Mouse (Mus musculus): ENCODE results near the gene Arid3c. TPM values are rescaled to one million over a fixed set of nuclear protein-coding genes. Genes with fewer than 3 reads are reported as not detected.
A peak's percentile ranks its signal among the peaks of the same experiment; 100 is the strongest.
"Not testable (repeated sequence)": the region's sequence is repeated elsewhere in the genome, so short reads cannot be mapped to it uniquely, and the experiment has no call there.

Gene Arid3c
- not detected in 2 replicates for polyA plus RNA-seq (2015; fragmentation: Nextera tagmentation; extraction: Ambion mirVana)

GRCm38 (mm10) chr4:41731052-41731765, at the start of gene Arid3c:
Gene Arid3c, minus strand, starts transcription at chr4:41731142.
- H3K4me2 ChIP-seq: peak within 1 kb of the TSS; percentile 58
- ATAC-seq (ENCODE audit: insufficient read depth): no peak
- peak within 1 kb of the TSS; percentile 29 for H3K4me3 ChIP-seq (replicated peaks)
- H3K9me3 ChIP-seq (replicated peaks): no peaks in the 10 kb centered on the region
- no peaks in the 10 kb centered on the region for H3K36me3 ChIP-seq (replicated peaks)
- peaks cover 82% of the 10 kb centered on the region for H3K27me3 ChIP-seq
- 1% methylated on average over 50 of the region's 50 CpGs for WGBS (ENCODE audit: insufficient replicate concordance)
- 0 out of 2 replicates have a peak, but pooled peaks cover 9% of the 10 kb centered on the region for H3K4me1 ChIP-seq (replicated peaks)
- no peak within 1 kb of the TSS for H3K9ac ChIP-seq
- no peak within 1 kb of the TSS for H3K27ac ChIP-seq (replicated peaks)

DNA sequence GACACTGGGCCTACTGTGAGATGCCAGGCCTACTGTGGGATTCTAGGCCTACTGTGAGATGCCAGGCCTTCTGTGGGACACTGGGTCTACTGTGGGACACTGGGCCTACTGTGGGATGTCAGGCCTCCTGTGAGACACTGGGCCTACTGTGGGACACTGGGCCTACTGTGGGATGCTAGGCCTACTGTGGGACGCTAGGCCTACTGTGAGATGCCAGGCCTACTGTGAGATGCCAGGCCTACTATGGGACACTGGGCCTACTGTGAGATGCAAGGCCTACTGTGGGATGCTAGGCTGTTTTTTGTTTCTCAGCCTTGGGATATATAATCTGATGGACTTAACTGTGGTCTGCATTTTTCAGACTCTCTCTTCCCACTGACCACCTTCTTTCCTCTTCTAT, 44.9 kb upstream of the Arid3c start:
- not testable (repeated sequence) for ATAC-seq (ENCODE audit: insufficient read depth); H3K36me3 ChIP-seq (replicated peaks)
- WGBS (ENCODE audit: insufficient replicate concordance): 65% methylated on average over 1 of the region's 1 CpGs

GRCm38 (mm10) chr4:41774506-41774905, 43.6 kb upstream of the Arid3c start:
- not testable (repeated sequence) for H3K4me1 ChIP-seq (replicated peaks); H3K9me3 ChIP-seq (replicated peaks); ATAC-seq (ENCODE audit: insufficient read depth); H3K27me3 ChIP-seq; H3K9ac ChIP-seq; H3K27ac ChIP-seq (replicated peaks); H3K36me3 ChIP-seq (replicated peaks)
- peak overlapping the region; percentile 57 for H3K4me3 ChIP-seq (replicated peaks)
- H3K4me2 ChIP-seq: peak overlapping the region; percentile 71
- WGBS (ENCODE audit: insufficient replicate concordance): 76% methylated on average over 3 of the region's 3 CpGs

More for the DNA sequence above, 44.9 kb upstream of the Arid3c start:
- not testable (repeated sequence) for H3K9me3 ChIP-seq (replicated peaks); H3K4me1 ChIP-seq (replicated peaks); H3K27ac ChIP-seq (replicated peaks); H3K4me2 ChIP-seq; H3K9ac ChIP-seq; H3K27me3 ChIP-seq; H3K4me3 ChIP-seq (replicated peaks)

GRCm38 (mm10) chr4:41774002-41774401, 43.1 kb upstream of the Arid3c start, which contains the start of gene Ccl27a:
Gene Ccl27a, minus strand, starts transcription at chr4:41774247.
- H3K27ac ChIP-seq (replicated peaks); ATAC-seq (ENCODE audit: insufficient read depth); H3K9ac ChIP-seq; H3K9me3 ChIP-seq (replicated peaks); H3K27me3 ChIP-seq; H3K4me1 ChIP-seq (replicated peaks); H3K36me3 ChIP-seq (replicated peaks): not testable (repeated sequence)
- 5% methylated on average over 12 of the region's 14 CpGs for WGBS (ENCODE audit: insufficient replicate concordance)
- Histone ChIP-seq H3K4me3 (replicated peaks) (peak within 1 kb of the TSS; percentile 57), H3K4me2 (peak within 1 kb of the TSS; percentile 71)

DNA sequence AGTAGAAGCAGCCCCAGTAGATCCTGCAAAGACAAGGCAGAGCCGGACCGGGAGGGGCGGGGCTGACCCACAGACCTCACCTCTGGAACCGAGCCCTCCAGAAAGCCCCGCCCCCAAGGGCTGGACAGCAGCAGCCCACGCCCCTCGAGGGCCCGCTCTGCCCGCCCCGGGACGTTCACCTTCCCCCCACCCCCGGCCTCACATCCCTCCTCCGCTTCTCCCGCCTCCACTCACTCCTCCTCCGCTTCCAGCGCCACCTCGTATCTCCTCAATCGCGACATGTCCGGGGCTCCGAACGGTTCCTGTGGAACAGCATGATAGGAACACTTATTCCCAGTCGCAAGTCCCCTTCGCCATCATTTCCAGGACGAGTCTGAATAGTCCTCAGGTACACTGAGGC, 42.6 kb upstream of the Arid3c start:
- not testable (repeated sequence) for H3K4me1 ChIP-seq (replicated peaks); H3K36me3 ChIP-seq (replicated peaks); H3K27ac ChIP-seq (replicated peaks); H3K9me3 ChIP-seq (replicated peaks); ATAC-seq (ENCODE audit: insufficient read depth); H3K27me3 ChIP-seq; H3K9ac ChIP-seq
- H3K4me3 ChIP-seq (replicated peaks): peak overlapping the region; percentile 57
- peak overlapping the region; percentile 71 for H3K4me2 ChIP-seq
- WGBS (ENCODE audit: insufficient replicate concordance): 1% methylated on average over 23 of the region's 25 CpGs

DNA sequence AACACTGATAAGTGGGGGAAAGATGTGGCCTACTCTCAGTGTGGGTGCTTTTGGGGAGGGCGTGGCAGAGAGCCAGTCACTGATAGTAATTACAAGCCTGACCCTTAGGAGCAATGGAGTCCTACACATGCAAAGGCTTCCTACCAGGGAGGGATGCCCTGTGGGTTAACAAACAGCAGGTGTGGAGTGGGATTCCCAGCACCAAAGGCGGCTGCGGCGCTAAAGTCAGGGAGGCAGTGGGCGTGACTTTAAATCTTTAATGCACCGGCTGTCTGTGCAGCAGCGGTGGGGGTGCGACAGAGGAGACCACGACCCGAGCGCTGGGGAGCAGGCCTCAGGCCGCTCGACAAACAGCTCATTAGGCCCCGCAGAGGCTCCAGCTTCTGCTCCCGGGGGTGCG, 42.0 kb upstream of the Arid3c start:
- H3K9ac ChIP-seq; H3K27ac ChIP-seq (replicated peaks); H3K27me3 ChIP-seq; H3K4me1 ChIP-seq (replicated peaks); H3K9me3 ChIP-seq (replicated peaks); H3K36me3 ChIP-seq (replicated peaks); ATAC-seq (ENCODE audit: insufficient read depth): not testable (repeated sequence)
- WGBS (ENCODE audit: insufficient replicate concordance): 8% methylated on average over 7 of the region's 16 CpGs
- H3K4me2 ChIP-seq: peak overlapping the region; percentile 62
- H3K4me3 ChIP-seq (replicated peaks): peak overlapping the region; percentile 41

DNA sequence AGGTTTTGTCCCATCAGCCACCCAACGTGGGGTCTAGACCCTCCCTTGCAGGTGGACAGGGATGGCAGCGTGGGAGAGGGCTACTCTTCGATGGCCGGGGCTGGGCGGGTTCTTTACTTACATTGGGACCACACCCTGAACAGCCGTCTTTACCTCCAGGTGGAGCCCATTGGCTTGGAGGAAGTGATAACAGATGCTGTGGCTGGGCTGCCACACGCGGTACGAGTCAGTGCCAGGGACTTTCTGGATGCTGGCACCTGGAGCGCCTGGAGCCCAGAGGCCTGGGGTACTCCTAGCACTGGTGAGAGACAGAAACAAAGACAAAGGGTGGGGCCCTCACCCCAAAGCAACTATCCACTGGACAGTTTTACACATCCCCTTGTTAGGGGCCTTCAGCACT, 36.4 kb upstream of the Arid3c start:
- H3K36me3 ChIP-seq (replicated peaks); H3K4me3 ChIP-seq (replicated peaks); H3K4me2 ChIP-seq; ATAC-seq (ENCODE audit: insufficient read depth); H3K27ac ChIP-seq (replicated peaks); H3K9ac ChIP-seq; H3K27me3 ChIP-seq; H3K9me3 ChIP-seq (replicated peaks): not testable (repeated sequence)
- 46% methylated on average over 10 of the region's 10 CpGs for WGBS (ENCODE audit: insufficient replicate concordance)
- H3K4me1 ChIP-seq (replicated peaks): peaks cover 11% of the 10 kb centered on the region

- ATAC-seq (ENCODE audit: insufficient read depth); H3K36me3 ChIP-seq (replicated peaks); H3K9ac ChIP-seq; H3K4me2 ChIP-seq; H3K4me3 ChIP-seq (replicated peaks); H3K27me3 ChIP-seq; H3K27ac ChIP-seq (replicated peaks); H3K9me3 ChIP-seq (replicated peaks): not testable (repeated sequence)
- peaks cover 46% of the 10 kb centered on the region for H3K4me1 ChIP-seq (replicated peaks)
- WGBS (ENCODE audit: insufficient replicate concordance): 63% methylated on average over 5 of the region's 6 CpGs
Measured at GRCm38 (mm10) chr4:41763176-41763575, 32.2 kb upstream of the Arid3c start.

DNA sequence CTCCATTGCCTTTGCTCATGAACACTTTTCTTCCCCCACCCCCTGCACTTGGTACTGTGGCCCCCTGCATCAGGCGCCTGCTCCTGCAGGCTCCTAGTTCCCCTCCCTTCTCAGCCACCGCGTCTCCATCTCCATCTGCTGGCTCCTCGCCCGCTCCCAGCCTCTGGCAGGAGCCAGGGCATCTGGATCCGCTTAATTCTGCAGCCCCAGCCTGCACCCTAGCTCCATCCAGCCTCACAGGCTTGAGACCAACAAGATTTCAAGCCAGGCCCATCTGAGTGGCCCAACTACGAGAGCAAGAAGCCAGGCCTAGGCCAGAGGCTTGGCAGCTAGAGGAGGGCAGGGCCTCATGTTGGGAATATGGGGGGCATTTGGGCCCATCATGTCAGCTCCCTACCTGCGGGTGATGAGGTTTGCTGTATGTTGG, 31.8 kb upstream of the Arid3c start:
- Histone ChIP-seq H3K4me1 (replicated peaks) (peaks cover 46% of the 10 kb centered on the region), H3K36me3 (replicated peaks) (peaks cover 11% of the 10 kb centered on the region)
- ATAC-seq (ENCODE audit: insufficient read depth); H3K9ac ChIP-seq; H3K4me2 ChIP-seq; H3K27me3 ChIP-seq; H3K9me3 ChIP-seq (replicated peaks); H3K4me3 ChIP-seq (replicated peaks); H3K27ac ChIP-seq (replicated peaks): not testable (repeated sequence)
- WGBS (ENCODE audit: insufficient replicate concordance): 62% methylated on average over 8 of the region's 8 CpGs

GRCm38 (mm10) chr4:41762099-41762687, 31.3 kb upstream of the Arid3c start:
- Histone ChIP-seq H3K27me3 (no peaks in the 10 kb centered on the region), H3K9ac (0 out of 2 replicates have a peak overlapping the region, but pooled peaks have one; percentile 6), H3K9me3 (replicated peaks) (no peaks in the 10 kb centered on the region), H3K36me3 (replicated peaks) (peaks cover 16% of the 10 kb centered on the region), H3K4me1 (replicated peaks) (peaks cover 46% of the 10 kb centered on the region), H3K4me3 (replicated peaks) (no peak overlapping the region), H3K4me2 (peak overlapping the region; percentile 63; the same call in 1 of the 2 replicates), H3K27ac (replicated peaks) (0 out of 2 replicates have a peak overlapping the region, but pooled peaks have one; percentile 84)
- no peak for ATAC-seq (ENCODE audit: insufficient read depth)
- 39% methylated on average over 8 of the region's 8 CpGs for WGBS (ENCODE audit: insufficient replicate concordance)

GRCm38 (mm10) chr4:41761680-41762079, 30.7 kb upstream of the Arid3c start:
- Histone ChIP-seq H3K9me3 (replicated peaks) (no peaks in the 10 kb centered on the region), H3K36me3 (replicated peaks) (peaks cover 21% of the 10 kb centered on the region), H3K27ac (replicated peaks) (peak overlapping the region; percentile 84), H3K4me3 (replicated peaks) (no peak overlapping the region), H3K4me2 (peak overlapping the region; percentile 63), H3K9ac (no peak overlapping the region), H3K27me3 (no peaks in the 10 kb centered on the region), H3K4me1 (replicated peaks) (peaks cover 48% of the 10 kb centered on the region)
- no peak for ATAC-seq (ENCODE audit: insufficient read depth)

Data from liver, embryonic 15.5 days (tissue).